20 mouse cellular contexts compared by ENCODE assay signal in genomic region chr19:55729376-55729775, GRCm38 (mm10).
"Had no signal": no experiment of that assay in that cellular context is flagged by ENCODE, and none has a peak within 500 bp of the region (broad histone marks: within the 10 kb centered on the region; RNA-seq: fewer than 3 reads in every experiment).

No protein-coding gene starts in this region.

- H3K4me2 ChIP-seq: limb, embryonic 13.5 days; liver, embryonic 12.5 days; liver, embryonic 15.5 days; lung, embryonic 15.5 days; midbrain, embryonic 11.5 days had no signal

- H3K4me3 ChIP-seq: limb, embryonic 13.5 days; liver, embryonic 12.5 days; liver, embryonic 15.5 days; lung, embryonic 15.5 days; megakaryocyte, embryonic 14.5 days had no signal

- ATAC-seq: intestine, postnatal 0 days; liver, embryonic 12.5 days had no signal

- H3K27ac ChIP-seq: kidney, postnatal 0 days; limb, embryonic 13.5 days; liver, embryonic 12.5 days; liver, embryonic 15.5 days; lung, embryonic 15.5 days; stomach, postnatal 0 days had no signal

- H3K9me3 ChIP-seq: liver, embryonic 12.5 days; liver, embryonic 15.5 days; lung, embryonic 15.5 days had no signal

- DNase-seq: kidney, adult 2 months; kidney, postnatal 36 days; layer of hippocampus, postnatal 36 days; left cerebral cortex, postnatal 4 days; liver; lung, adult 18-20 months; lung, postnatal 10 days; lung, postnatal 36 days; midbrain, embryonic 14.5 days; thymus, adult 18-20 months; thymus, postnatal 36 days had no signal

- H3K36me3 ChIP-seq: limb, embryonic 13.5 days; liver, embryonic 12.5 days; liver, embryonic 15.5 days; lung, embryonic 15.5 days had no signal

- H3K4me1 ChIP-seq: lung, embryonic 15.5 days; megakaryocyte, embryonic 14.5 days had no signal

- H3K9ac ChIP-seq: limb, embryonic 13.5 days; liver, embryonic 12.5 days; liver, embryonic 15.5 days; lung, embryonic 15.5 days had no signal

- H3K27me3 ChIP-seq: limb, embryonic 13.5 days; liver, embryonic 12.5 days; liver, embryonic 15.5 days; lung, embryonic 15.5 days had no signal
